Mouse (Mus musculus) heart, postnatal 0 days (tissue): Measurements from ENCODE around the gene Gm11027. TPM values are rescaled to one million over a fixed set of nuclear protein-coding genes. Genes with fewer than 3 reads are reported as not detected.

Source experiments
- ATAC-seq: fragments of 200-750 bp; cut with Nextera tagmentation; 2 replicates; pipeline ENCODE4 v1.8.0; 2017; ENCODE audit warnings: low read depth, moderate number of reproducible peaks, moderate library complexity; ENCODE audit not compliant: insufficient read depth
- DNase-seq: peaks from one replicate; pipeline ENCODE4 v3.0.0-alpha.2; 2016; ENCODE audit warnings: low spot score
- H3K27ac ChIP-seq: fragments of 300-500 bp; sonication (generic); 2 replicates; pipeline ENCODE4 v1.5.1; 2014; ENCODE audit warnings: low read depth, mild to moderate bottlenecking
- H3K27me3 ChIP-seq: fragments of 300-500 bp; sonication (generic); 2 replicates; pipeline ENCODE4 v1.6.1; 2014; ENCODE audit warnings: low read length, mixed read lengths; ENCODE audit not compliant: control insufficient read depth, insufficient read depth
- H3K36me3 ChIP-seq: fragments of 300-500 bp; sonication (generic); replicated peaks from 2 replicates; pipeline ENCODE4 v1.6.1; 2014; ENCODE audit warnings: low read length, mixed read lengths; ENCODE audit not compliant: control insufficient read depth, insufficient read depth
- H3K4me1 ChIP-seq: fragments of 300-500 bp; sonication (generic); 2 replicates; pipeline ENCODE4 v1.6.1; 2014; ENCODE audit warnings: antibody characterized with exemption; ENCODE audit not compliant: control insufficient read depth, insufficient read depth
- H3K4me2 ChIP-seq: fragments of 300-500 bp; sonication (generic); 2 replicates; pipeline ENCODE4 v1.6.1; 2014; ENCODE audit warnings: low read depth, mild to moderate bottlenecking, low read length, moderate library complexity
- H3K4me3 ChIP-seq: fragments of 300-500 bp; sonication (generic); 2 replicates; pipeline ENCODE4 v1.5.1; 2014; ENCODE audit warnings: low read depth, low read length
- H3K9ac ChIP-seq: fragments of 300-500 bp; sonication (generic); replicated peaks from 2 replicates; pipeline ENCODE4 v1.6.1; 2014; ENCODE audit warnings: low read depth, low read length, mixed read lengths
- H3K9me3 ChIP-seq: fragments of 300-500 bp; sonication (generic); replicated peaks from 2 replicates; pipeline ENCODE4 v1.6.1; 2016; ENCODE audit warnings: low read length; ENCODE audit not compliant: control insufficient read depth
- CTCF ChIP-seq: IDR thresholded peaks from 2 replicates; pipeline ENCODE4 v1.5.1; 2016; ENCODE audit warnings: antibody characterized with exemption, control low read depth, low read depth
- EP300 ChIP-seq: IDR thresholded peaks from 2 replicates; pipeline ENCODE4 v1.6.1; 2016; ENCODE audit warnings: antibody characterized with exemption, low read depth
- WGBS: fragments of 180-500 bp; shearing (Covaris S2); extraction: QIAGEN DNeasy Blood & Tissue Kit; methylation state at CpG from one replicate; pipeline ENCODE4 v1.1.7; 2014; 5-methylcytosine and 5-hydroxymethylcytosine counted together
- polyA plus RNA-seq: library from polyadenylated mRNA; unstranded; fragments of >200 nt; fragmentation: Nextera tagmentation; extraction: Ambion mirVana; gene quantifications from 2 replicates; pipeline ENCODE4 v1.2.1, GENCODE M21; 2015
- total RNA-seq: library from RNA; depleted of rRNA; stranded (reverse); fragments of >200 nt; gene quantifications from 2 replicates; pipeline ENCODE4 v1.2.3, GENCODE M21; 2014; ENCODE audit warnings: low replicate concordance

Gene Gm11027
- total and polyA plus RNA-seq, 2 experiments from 2014 or later: not detected

GRCm38 (mm10) chr12:116280149-116280652, 5.0 kb downstream of the Gm11027 start:
- peak overlapping the region; percentile 96 for H3K27ac ChIP-seq
- peaks cover 3% of the 10 kb centered on the region; the same call in 1 of the 2 replicates for H3K4me1 ChIP-seq
- WGBS: 2% methylated on average over 7 of the region's 7 CpGs
- H3K9ac ChIP-seq: peak overlapping the region; percentile 67
- H3K4me2 ChIP-seq: peak overlapping the region; percentile 83
- H3K36me3 ChIP-seq: no peaks in the 10 kb centered on the region
- DNase-seq (peak; percentile 11), ATAC-seq (0 out of 2 replicates have a peak, but pooled peaks have one; percentile 0)
- H3K9me3 ChIP-seq: no peaks in the 10 kb centered on the region
- TF ChIP-seq EP300 (no peak), CTCF (no peak)
- H3K27me3 ChIP-seq: 0 out of 2 replicates have a peak, but pooled peaks cover 2% of the 10 kb centered on the region
- H3K4me3 ChIP-seq: peak overlapping the region; percentile 72

- 0% methylated on average over 56 of the region's 68 CpGs for WGBS
- H3K36me3 ChIP-seq: no peaks in the 10 kb centered on the region
- H3K9me3 ChIP-seq: no peaks in the 10 kb centered on the region
- ATAC-seq: peak; percentile 95
- peak within 1 kb of the TSS; percentile 96 for H3K27ac ChIP-seq
- peak within 1 kb of the TSS; percentile 76 for H3K9ac ChIP-seq
- H3K4me1 ChIP-seq: peaks cover 3% of the 10 kb centered on the region; the same call in 1 of the 2 replicates
- peak; percentile 98 for DNase-seq
- peak within 1 kb of the TSS; percentile 83 for H3K4me2 ChIP-seq
- H3K4me3 ChIP-seq: peak within 1 kb of the TSS; percentile 72
- TF ChIP-seq EP300 (peak; percentile 81; the same call in 1 of the 2 replicates), CTCF (peak; percentile 44)
- 0 out of 2 replicates have a peak, but pooled peaks cover 2% of the 10 kb centered on the region for H3K27me3 ChIP-seq
Observed at GRCm38 (mm10) chr12:116280653-116281364, 5.6 kb downstream of the Gm11027 start, which contains the start of gene Esyt2. Gene Esyt2 (plus strand): TSS chr12:116281196.

GRCm38 (mm10) chr12:116281427-116282281, 6.5 kb downstream of the Gm11027 start:
- whole genome bisulfite sequencing: under 1% methylated on average over 53 of the region's 55 CpGs
- peaks cover 3% of the 10 kb centered on the region; the same call in 1 of the 2 replicates for H3K4me1 ChIP-seq
- DNase-seq: peak; percentile 10
- peak overlapping the region; percentile 76 for H3K9ac ChIP-seq
- H3K27me3 ChIP-seq: 0 out of 2 replicates have a peak, but pooled peaks cover 2% of the 10 kb centered on the region
- no peaks in the 10 kb centered on the region for H3K36me3 ChIP-seq
- H3K4me3 ChIP-seq: peak overlapping the region; percentile 72
- peak overlapping the region; percentile 83 for H3K4me2 ChIP-seq
- H3K9me3 ChIP-seq: no peaks in the 10 kb centered on the region
- peak overlapping the region; percentile 96 for H3K27ac ChIP-seq
- peak; percentile 34 for ATAC-seq
- TF ChIP-seq CTCF (no peak), EP300 (no peak)

- no peak overlapping the region for H3K27ac ChIP-seq
- H3K4me3 ChIP-seq: peak overlapping the region; percentile 21
- H3K27me3 ChIP-seq: no peaks in the 10 kb centered on the region
- H3K9ac ChIP-seq: no peak overlapping the region
- peaks cover 3% of the 10 kb centered on the region; the same call in 1 of the 2 replicates for H3K4me1 ChIP-seq
- H3K4me2 ChIP-seq: peak overlapping the region; percentile 22; the same call in 1 of the 2 replicates
- TF ChIP-seq CTCF: no peak
- no peak for TF ChIP-seq EP300
- WGBS: 85% methylated on average over 2 of the region's 2 CpGs
- no peaks in the 10 kb centered on the region for H3K36me3 ChIP-seq
- no peak for DNase-seq
- ATAC-seq: no peak
- no peaks in the 10 kb centered on the region for H3K9me3 ChIP-seq
Observed at GRCm38 (mm10) chr12:116282856-116283255, 7.7 kb downstream of the Gm11027 start.

- no peak overlapping the region; the same call in 1 of the 2 replicates for H3K4me2 ChIP-seq
- no peaks in the 10 kb centered on the region for H3K9me3 ChIP-seq
- no peaks in the 10 kb centered on the region for H3K36me3 ChIP-seq
- DNase-seq (no peak), ATAC-seq (no peak)
- WGBS: 61% methylated on average over 2 of the region's 2 CpGs
- H3K9ac ChIP-seq: no peak overlapping the region
- no peak for TF ChIP-seq CTCF
- no peak overlapping the region for H3K4me3 ChIP-seq
- peaks cover 3% of the 10 kb centered on the region; the same call in 1 of the 2 replicates for H3K4me1 ChIP-seq
- H3K27ac ChIP-seq: no peak overlapping the region
- H3K27me3 ChIP-seq: no peaks in the 10 kb centered on the region
Observed at GRCm38 (mm10) chr12:116283511-116283910, 8.3 kb downstream of the Gm11027 start.
